Mouse (Mus musculus) brain, embryonic 14.5 days (tissue): Measurements from ENCODE around the gene Gp1ba. TPM values are rescaled to one million over a fixed set of nuclear protein-coding genes. Genes with fewer than 3 reads are reported as not detected.

Source experiments
- DNase-seq: peaks from one replicate; pipeline ENCODE4 v3.0.0-alpha.2; 2011; ENCODE audit warnings: low read depth
- CTCF ChIP-seq: fragments of 200-500 bp; IDR thresholded peaks from 2 replicates; pipeline ENCODE4 v1.5.1; 2012; ENCODE audit warnings: inconsistent platforms, mild to moderate bottlenecking, moderate library complexity, borderline replicate concordance; ENCODE audit not compliant: insufficient read depth, insufficient read length; ENCODE audit errors: extremely low read depth
- POLR2A ChIP-seq: fragments of 200-500 bp; IDR thresholded peaks from 2 replicates; pipeline ENCODE4 v1.6.1; 2012; ENCODE audit warnings: mild to moderate bottlenecking, inconsistent platforms, borderline replicate concordance; ENCODE audit not compliant: poor library complexity, insufficient read depth, insufficient read length, severe bottlenecking; ENCODE audit errors: extremely low read depth
- polyA plus RNA-seq: library from polyadenylated mRNA; depleted of rRNA; stranded (reverse); fragments of >200 nt; gene quantifications from 2 replicates; pipeline ENCODE4 v1.2.3, GENCODE M21; 2012; rRNA removed

Gene Gp1ba
- polyA plus RNA-seq = 0.06 and 0.30 TPM in 2 replicates

DNA sequence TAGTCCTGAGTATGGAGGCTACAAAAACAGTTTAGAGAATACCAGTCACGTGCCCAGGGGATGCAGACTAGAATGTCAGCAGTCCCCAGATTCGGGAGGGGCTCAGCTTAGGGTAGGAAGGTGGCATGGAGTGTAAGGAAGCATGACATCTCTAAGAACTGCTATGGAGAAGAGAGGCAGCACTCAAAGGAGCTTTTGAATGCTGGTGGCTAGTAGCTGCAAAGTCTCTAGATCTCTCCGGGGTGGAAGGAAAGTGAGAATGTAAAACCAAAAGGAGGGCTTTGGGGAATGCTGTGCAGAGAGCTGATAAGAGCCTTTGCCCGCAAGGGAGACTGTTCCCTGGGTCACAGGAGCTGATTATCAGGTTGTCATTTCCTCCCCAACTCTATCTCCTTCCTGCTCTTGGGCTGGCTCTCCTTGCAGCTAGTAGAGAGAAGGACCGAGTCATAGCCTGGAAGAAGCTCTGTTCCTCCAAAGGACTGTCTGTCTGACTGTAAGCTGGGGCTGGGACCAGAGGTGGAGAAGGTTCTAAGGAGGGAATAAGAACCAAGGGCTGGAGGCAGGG is at the start of gene Gp1ba:
Gp1ba (plus strand) TSS at position 409 of the 565 bp plus-strand sequence.
- TF ChIP-seq CTCF (no peak), POLR2A (no peak)
- no peak for DNase-seq

DNA sequence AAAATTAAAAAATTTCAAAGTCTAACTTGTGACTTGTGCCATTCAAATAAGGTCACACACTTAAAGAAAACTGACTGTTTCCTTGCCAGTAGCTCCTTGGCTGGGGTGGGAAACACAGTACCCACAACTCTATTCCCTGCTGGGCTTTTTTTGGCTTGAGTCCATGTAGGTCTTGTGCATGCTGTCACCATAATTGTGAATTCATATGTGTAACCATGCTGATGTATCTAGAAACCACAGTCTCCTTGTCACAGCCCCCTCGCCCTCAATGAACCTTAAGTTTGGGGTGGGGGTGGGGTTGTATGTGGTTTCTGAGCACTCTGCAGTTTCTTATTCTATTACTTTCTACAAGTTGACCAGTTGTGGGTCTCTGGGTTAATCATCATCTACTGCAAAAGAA is 47.2 kb upstream of the Gp1ba start:
- no peak for DNase-seq
- TF ChIP-seq POLR2A = no peak
- TF ChIP-seq CTCF = no peak

GRCm38 (mm10) chr11:70594253-70594989 is 44.5 kb upstream of the Gp1ba start:
- TF ChIP-seq CTCF (no peak), POLR2A (no peak)
- DNase-seq = no peak

DNA sequence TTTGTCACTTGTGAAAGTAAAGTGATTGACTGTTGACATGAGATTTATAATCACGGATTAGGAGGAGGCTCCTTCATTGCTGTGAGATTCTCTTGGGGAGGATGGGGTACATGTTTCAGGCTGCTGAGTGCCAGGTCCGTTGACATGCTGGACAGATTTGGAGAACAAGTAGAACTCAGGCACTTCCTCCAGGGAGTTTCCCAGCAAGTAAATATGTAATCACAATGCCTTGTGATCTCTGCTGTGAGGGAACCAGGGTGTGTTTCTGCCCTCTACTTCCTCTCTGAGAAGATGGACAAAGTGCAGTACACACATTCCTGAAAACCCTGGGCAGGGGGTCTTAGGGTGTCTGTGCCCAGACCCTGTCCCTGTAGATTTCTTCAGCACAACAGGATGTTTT is 43.3 kb upstream of the Gp1ba start:
- DNase-seq = no peak
- no peak for TF ChIP-seq POLR2A
- TF ChIP-seq CTCF = no peak

DNA sequence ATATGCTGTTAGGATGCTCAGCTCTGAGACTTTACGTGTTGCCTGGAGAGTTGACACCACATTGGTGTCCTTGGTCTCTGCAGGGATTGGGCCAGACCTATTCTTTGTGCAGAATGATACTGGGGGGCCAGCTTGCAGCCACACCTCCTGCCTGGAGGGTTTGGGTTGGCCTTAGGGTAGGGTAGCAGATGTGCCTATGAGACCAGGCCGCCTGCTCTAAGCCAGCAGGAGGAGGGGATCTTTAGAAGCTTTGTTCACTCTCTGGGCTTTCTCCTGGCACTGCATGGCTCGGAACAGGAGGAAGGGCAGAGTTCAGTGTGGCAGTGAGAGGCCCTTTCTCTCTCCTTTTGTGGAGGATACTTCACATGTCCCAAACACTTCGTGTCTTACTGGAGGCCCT is 42.8 kb upstream of the Gp1ba start:
- TF ChIP-seq CTCF (no peak), POLR2A (no peak)
- DNase-seq = peak; percentile 54

DNA sequence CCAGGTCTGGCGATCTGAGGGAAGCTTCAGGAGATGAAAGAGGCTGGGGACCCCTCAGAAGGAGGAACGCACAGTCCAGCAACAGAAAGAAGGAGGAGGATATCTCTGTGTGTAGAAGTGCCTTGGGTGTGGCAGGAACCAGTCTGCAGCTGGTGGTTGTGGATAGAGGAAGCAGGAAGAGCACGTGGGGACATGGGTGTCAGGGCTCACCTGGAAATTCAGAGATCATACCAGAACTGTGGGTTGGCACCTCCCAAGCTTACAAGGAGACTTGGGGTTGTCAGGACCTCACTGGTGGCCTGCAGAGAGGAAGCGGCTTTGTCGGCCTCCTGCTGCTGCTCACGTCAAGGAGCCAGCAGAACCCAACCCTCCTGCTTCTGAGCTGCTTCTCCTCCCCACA is 41.6 kb upstream of the Gp1ba start:
- TF ChIP-seq POLR2A (no peak), CTCF (no peak)
- DNase-seq = no peak

- DNase-seq = no peak
- TF ChIP-seq CTCF = no peak
- no peak for TF ChIP-seq POLR2A
These were observed 40.4 kb upstream of the Gp1ba start for GRCm38 (mm10) chr11:70598451-70598953.

GRCm38 (mm10) chr11:70605024-70605566 is 33.8 kb upstream of the Gp1ba start:
- TF ChIP-seq POLR2A = no peak
- TF ChIP-seq CTCF = peak; percentile 91
- peak; percentile 79 for DNase-seq

DNA sequence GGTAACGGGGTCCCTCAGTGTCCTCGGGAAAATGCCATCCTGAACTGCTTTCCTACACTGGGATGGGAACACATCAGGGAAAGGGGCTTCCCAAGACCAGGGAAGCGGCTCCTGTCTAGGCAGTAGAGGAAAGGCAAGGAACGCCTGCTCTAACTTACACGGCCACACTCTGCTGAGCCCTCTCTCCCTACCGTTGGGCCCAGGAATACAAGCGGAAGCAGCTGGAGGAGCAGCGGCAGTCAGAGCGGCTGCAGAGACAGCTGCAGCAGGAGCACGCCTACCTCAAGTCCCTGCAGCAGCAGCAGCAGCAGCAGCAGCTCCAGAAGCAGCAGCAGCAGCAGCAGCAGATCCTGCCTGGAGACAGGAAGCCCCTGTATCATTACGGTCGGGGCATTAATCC is 32.2 kb upstream of the Gp1ba start:
- TF ChIP-seq CTCF (no peak), POLR2A (no peak)
- DNase-seq = no peak

DNA sequence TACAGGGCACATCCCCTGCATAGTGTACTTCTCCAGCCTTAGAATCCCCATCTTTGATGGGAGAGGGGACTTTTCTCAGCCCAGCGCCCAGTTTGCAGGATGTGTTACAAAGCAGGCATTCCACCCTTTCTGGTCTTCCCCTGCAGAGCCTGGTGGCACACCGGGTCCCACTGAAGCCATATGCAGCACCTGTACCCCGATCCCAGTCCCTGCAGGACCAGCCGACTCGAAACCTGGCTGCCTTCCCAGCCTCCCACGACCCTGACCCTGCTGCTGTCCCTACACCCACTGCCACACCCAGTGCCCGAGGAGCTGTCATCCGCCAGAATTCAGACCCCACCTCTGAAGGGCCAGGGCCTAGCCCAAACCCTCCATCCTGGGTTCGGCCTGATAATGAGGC is 31.3 kb upstream of the Gp1ba start:
- no peak for DNase-seq
- TF ChIP-seq POLR2A = no peak
- no peak for TF ChIP-seq CTCF

- TF ChIP-seq POLR2A (no peak), CTCF (peak; percentile 45; the same call in 1 of the 2 replicates)
- DNase-seq = no peak
These were observed 30.4 kb upstream of the Gp1ba start for GRCm38 (mm10) chr11:70608381-70609066.
